Mouse (Mus musculus): ENCODE measurements around the gene Kcna5. TPM values are rescaled to one million over a fixed set of nuclear protein-coding genes. Genes with fewer than 3 reads are reported as not detected.

Kcna5 gene
- total RNA-seq, 1 experiment from 2014 or later: not detected

DNA sequence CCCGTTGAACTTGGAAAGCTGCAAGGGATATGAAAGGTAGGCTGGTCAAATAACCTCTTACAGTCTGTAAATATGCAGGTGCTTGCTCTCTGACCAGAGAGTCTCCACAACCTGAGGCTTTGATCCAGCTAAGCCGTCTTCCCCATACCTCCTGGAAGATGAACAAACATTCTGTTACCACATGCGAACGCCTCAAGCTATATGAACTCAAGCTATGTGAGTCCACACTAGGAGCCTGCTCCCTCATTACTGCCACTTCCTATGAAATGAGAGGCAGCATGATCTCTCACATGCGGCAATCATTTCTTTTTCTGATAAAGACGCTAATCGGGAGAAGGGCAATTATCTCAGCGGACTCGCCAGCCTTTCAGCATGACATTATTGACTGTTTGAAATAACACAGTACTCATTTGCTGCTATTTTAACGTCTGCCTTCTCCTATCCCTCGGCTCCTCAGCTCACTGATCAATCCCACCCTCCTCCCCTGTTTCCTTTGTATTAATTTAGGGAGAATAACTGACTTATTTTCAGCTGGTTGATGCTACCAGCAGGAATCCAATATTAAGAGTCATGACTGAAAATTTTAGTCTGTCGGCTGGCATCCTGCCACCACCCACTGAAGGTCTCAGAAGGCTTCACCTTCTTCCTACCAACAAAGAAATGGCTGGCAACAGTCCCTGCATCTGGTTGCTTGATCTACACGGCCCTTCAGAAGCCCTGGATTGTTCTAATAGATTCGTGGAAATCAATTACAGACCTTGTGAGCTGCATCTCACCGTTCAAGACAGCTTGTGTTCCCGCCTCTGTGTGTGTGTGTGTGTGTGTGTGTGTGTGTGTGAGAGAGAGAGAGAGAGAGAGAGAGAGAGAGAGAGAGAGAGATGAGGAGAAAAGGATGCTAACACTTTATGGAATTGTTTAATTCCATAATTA lies 9.2 kb upstream of the Kcna5 start:
- no peak for ATAC-seq (replicated peaks; ENCODE audit: insufficient number of reproducible peaks, low FRiP score, low TSS enrichment, poor library complexity, severe bottlenecking)

DNA sequence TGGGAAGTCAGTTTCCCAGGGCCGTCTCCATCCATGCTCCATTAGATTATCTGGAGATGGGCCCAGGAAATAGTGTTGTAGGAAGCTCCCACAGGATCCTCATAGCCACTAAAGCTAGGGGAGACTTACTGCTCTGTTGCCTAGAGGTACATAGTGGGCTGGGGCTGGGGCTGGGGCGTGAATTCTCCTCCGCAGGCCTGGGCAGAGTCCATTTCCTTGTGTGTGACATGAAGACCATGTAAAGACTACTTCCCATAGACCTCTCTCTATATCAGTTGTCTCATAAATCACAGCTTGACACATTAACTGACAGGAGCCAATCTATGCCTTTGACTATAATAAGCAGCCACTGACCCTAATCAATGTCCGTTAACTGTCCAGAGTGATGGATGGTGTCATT lies 7.5 kb upstream of the Kcna5 start:
- no peak for ATAC-seq (replicated peaks; ENCODE audit: insufficient number of reproducible peaks, low FRiP score, low TSS enrichment, poor library complexity, severe bottlenecking)

DNA sequence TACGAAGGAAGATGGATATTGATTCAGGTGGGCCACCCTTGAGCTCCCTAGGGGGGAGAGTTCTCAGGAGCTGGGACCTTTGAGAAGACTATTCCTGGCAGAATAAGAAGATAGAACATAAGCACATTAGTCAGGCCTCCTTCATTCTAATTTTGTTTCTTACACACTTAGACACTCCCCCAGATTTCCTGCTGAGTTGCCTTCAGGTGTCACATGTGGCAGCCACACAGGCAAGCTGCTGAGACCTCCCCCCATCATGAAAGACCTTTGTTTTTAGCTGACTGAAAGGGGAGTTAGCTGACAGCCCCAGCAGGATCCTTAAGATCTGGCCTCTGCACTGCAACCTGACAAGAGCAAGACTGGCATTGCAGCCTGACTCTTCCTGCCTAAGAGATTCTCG lies 2.3 kb upstream of the Kcna5 start:
- no peak for ATAC-seq (replicated peaks; ENCODE audit: insufficient number of reproducible peaks, low FRiP score, low TSS enrichment, poor library complexity, severe bottlenecking)

DNA sequence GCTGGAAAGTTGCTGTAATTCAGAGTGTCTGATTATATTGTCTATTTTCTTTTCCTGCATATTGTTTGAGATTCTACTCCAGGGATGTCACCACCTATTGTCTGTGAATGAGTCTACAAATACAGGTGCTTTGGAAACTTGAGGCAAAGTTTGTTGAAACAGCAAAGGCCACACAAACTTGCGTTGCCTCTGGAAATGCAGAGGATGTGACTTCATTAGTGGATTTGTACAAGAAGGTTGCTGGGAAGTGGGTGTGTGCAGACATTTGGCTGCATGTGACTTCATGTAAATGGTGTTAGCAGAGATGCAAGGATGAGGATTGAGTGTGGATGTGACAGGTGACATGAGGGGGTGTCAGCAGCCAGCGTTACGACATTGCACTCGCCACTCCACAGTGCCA lies 1.7 kb upstream of the Kcna5 start:
- ATAC-seq (replicated peaks; ENCODE audit: insufficient number of reproducible peaks, low FRiP score, low TSS enrichment, poor library complexity, severe bottlenecking): no peak

DNA sequence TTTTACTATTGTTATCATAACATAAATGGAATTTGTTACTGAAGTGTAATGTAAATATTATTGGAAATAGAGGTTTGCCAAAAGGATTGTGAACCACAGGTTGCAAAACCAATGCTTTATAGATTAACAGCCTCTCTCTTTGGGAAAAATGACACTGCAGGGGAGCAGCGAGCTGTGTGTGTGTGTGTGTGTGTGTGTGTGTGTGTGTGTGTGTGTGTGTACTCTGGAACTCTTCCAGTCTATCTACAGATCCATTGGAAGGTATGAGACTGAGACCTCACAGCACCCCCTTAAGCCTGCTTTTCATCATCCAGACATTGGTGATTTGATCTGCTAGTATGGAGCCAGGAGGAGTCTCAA lies 679 bp upstream of the Kcna5 start:
- no peak for ATAC-seq (replicated peaks; ENCODE audit: insufficient number of reproducible peaks, low FRiP score, low TSS enrichment, poor library complexity, severe bottlenecking)

DNA sequence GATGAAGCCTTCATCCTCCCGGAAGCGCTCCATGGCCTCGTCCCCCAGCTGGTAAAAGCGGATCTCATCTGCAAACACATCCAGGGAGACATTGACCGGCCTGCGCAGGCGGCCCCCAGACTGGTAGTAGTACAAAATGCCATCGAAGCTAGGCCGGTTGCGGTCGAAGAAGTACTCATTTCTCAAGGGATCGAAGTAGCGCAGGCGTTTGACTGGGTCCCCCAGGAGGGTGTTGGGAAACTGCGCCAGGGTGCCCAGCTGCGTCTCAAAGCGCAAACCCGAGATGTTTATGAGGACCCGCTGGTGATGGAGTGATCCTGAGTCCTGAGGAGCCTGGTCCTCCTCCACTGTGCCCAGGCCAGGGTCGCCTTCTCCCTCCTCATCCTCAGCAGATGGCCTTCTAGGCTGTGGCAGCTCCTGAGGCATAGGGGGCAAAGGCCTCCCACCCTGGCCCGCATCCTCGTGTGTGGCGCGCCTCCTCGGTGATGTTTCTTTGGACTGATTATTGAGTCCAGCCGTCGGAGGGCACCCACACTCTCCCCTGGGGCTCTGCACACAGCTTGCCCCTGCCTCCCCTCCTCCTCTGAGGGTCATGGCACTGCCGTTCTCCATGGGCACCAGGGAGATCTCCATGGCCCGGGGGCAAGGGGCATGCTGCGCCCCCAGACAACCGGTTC lies 543 bp downstream of the Kcna5 start:
- no peak for ATAC-seq (replicated peaks; ENCODE audit: insufficient number of reproducible peaks, low FRiP score, low TSS enrichment, poor library complexity, severe bottlenecking)

DNA sequence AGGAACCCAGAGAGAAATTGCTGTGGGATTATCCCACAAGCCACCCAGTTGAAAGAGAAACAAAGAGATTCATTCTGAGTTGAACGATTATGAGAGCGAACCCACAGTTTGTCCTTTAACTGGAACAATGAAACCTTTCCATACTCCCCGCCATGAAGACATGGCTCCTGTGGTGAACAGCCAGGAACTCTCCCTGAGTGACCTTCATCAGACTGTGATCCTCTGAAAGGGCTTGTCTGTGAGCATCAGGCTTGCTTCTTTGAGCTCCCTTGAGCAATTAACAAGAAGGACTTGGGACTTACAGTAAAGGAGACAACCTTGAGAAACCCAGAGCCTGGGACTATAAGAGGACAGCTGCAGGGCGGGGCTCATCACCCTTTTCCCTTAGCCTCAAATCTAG lies 3.9 kb downstream of the Kcna5 start:
- ATAC-seq (replicated peaks; ENCODE audit: insufficient number of reproducible peaks, low FRiP score, low TSS enrichment, poor library complexity, severe bottlenecking): no peak

DNA sequence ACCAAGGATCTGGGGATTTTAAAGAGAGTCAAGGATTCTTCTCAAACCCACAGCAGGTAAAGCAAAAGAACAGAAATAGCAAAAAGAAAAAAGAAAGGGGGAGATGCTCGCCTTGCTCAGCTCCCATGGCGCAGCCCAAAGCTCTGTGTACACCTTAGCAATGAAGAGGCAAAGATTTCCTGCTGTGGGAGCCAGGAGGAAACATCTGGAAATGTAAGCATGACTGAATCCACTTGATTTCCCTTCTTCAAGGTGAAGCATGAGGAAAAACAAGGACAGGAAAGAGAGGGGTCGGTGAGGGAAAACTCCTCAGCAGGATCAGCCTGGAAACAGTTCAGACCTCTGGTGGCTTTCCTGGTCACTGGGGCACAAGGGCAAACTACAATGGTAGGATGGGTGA lies 5.2 kb downstream of the Kcna5 start:
- no peak for ATAC-seq (replicated peaks; ENCODE audit: insufficient number of reproducible peaks, low FRiP score, low TSS enrichment, poor library complexity, severe bottlenecking)

DNA sequence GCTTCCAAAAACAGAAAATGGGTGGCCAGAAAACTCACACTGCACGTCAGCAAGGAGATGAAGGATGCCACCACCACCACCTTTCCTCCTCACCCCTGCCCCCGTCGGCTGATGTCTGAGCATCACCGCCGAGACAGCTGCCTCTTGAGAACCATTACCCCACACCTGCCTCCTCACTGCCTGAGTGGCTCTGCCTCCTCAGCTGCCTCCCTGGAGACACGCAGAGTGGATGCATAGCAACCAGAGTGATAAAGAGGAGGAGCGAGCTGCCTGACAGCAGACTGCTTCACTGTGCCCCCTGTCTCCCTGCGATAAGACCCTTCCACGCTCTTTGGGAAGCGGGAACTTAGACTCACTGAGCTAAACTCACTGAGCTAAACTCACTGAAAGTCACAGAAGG lies 20.5 kb downstream of the Kcna5 start:
- no peak for ATAC-seq (replicated peaks; ENCODE audit: insufficient number of reproducible peaks, low FRiP score, low TSS enrichment, poor library complexity, severe bottlenecking)

DNA sequence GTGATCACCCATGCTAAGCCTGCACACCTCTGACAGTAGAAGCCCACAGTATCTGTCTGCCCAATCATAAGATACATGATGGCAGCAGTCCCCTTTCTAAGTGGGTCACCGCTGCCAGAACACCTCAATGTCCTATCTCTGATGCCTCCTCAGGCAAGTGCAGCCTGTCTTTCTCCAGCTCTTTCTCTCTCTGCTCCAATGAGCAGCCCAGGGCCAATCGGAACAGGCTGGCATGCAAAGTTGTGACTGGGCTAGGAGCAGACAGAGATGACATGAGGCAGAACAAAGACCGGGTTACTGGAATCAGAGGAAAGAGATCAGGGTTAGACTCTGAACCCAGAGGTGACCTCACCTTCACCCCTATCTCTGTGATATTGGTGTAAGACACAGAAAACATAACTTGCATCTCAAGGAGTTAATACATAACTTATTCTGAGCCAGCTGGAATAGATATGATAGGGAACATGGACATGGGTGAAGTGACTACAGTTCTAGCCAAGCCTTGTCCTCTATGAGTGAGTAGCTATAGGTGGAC lies 21.4 kb downstream of the Kcna5 start:
- no peak for ATAC-seq (replicated peaks; ENCODE audit: insufficient number of reproducible peaks, low FRiP score, low TSS enrichment, poor library complexity, severe bottlenecking)

DNA sequence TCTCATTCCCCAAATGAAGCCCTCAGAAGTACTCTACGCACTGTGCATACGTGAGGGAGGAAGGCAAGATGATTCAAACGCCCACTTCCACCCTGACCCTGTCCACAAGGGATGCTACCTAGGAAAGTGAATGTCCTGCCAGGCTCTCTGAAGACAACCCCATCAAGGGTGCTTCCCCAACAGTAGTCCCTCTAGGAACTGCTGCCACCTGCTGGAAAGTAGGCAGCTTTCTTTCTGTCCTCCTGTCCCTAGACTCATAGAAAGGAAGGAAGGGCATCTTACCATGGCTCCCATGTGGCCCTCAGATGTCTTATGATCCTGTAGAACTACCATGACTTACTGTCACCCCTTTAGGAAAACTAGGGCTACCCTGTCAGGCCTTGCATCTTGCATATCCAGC lies 22.1 kb downstream of the Kcna5 start:
- no peak for ATAC-seq (replicated peaks; ENCODE audit: insufficient number of reproducible peaks, low FRiP score, low TSS enrichment, poor library complexity, severe bottlenecking)

DNA sequence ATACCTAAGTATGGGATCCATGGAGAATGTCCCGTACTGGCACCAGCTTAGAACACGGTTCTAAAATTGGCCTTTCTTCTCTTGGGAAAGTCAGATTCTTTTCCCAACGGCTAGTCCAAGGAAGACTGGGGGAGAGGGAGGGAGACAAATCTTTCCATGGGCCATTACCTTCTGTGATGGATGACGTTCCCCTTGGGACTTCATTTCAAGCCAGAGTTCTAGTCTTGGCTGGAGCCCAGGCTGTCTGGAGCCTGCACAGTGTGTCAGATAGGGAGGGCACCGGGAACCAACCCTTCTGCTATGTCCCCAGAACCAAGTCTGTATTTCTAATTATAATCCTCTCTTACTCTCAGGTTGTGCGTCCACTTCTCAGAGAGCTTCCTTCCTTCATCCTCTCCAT lies 26.5 kb downstream of the Kcna5 start:
- no peak for ATAC-seq (replicated peaks; ENCODE audit: insufficient number of reproducible peaks, low FRiP score, low TSS enrichment, poor library complexity, severe bottlenecking)

DNA sequence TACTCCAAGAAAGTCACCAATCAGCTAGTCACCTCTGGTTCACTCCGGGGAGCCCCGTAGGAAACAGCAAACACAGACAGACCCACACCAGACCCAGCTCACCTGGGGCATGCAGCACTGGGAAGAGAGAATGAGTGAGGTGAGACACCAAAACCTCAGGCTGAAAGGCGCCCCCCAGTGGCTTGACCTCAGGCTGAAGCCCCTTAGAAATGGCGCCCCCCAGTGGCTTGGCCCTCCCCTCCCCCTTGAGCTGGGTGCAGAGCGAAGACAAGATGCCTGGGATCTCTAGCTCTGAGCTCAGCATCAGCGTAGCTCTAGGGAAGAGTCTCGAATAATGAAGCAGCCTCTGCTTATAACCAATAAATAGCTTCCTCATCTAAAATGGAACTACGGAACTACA lies 31.3 kb downstream of the Kcna5 start:
- no peak for ATAC-seq (replicated peaks; ENCODE audit: insufficient number of reproducible peaks, low FRiP score, low TSS enrichment, poor library complexity, severe bottlenecking)

DNA sequence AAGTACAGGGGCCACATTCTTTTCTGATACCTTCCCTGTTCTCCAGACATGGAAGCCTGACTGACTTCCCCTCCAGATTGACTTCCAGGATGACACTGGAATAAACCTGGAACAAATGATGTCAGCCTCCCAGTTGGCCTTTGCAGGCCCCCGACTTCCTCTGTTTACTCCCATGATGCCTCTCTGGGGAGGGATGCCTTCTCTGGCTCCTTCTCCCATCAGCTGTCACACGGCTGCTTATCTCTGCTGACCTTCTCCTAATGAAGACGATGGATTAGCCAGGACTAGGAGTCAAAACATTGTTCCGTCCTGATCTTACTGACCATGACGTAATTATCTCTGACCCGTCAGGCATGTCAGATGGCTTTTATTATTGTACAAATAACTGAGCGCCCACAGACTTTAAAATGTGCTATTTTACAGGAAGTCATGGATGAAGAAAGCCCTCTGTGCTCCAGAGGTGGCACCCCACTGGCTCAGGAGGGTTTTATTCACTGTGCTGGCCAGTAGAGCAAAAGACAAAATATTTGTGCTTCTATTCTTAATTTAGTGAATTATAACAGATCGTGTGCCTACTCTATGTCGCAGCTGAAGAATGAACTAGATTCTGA lies 32.4 kb downstream of the Kcna5 start:
- ATAC-seq (replicated peaks; ENCODE audit: insufficient number of reproducible peaks, low FRiP score, low TSS enrichment, poor library complexity, severe bottlenecking): no peak

DNA sequence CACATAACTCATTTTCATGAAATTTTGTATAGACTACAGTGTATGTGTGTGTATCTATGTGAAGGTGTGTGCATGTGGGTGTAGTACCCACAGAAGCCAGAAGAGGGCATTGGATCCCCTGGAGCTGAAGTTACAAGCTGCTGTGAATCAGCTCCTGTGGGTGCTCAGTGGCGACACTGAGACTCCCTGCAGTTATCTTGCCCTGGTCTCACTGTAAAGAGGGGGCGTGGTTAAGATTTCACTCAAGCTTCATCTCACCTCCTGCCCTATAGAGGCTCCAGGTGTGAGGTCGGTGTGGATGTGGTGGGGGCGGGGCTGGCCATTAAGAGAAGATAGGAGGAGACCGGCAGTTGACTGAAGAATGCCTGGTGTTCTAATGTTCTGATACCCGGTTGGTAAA lies 34.2 kb downstream of the Kcna5 start:
- ATAC-seq (replicated peaks; ENCODE audit: insufficient number of reproducible peaks, low FRiP score, low TSS enrichment, poor library complexity, severe bottlenecking): no peak

DNA sequence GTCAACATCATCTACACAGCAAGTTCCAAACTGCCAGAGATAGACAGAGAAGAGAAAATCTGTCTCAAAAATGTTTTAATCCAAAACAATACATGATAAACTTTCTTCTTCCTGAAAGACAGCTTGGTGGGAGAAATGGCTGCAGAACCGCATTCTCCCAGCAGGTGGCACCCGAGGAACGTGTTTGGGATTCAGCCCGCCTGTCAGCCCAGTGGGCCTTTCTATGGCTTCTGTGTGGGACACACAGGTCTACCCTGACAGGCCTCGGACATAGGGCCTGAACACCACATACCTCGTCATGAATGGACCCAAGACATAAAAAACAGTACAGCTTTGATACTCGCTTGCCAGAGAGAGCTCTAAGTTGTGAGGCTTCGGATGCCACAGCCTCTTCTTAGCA lies 35.1 kb downstream of the Kcna5 start:
- no peak for ATAC-seq (replicated peaks; ENCODE audit: insufficient number of reproducible peaks, low FRiP score, low TSS enrichment, poor library complexity, severe bottlenecking)

DNA sequence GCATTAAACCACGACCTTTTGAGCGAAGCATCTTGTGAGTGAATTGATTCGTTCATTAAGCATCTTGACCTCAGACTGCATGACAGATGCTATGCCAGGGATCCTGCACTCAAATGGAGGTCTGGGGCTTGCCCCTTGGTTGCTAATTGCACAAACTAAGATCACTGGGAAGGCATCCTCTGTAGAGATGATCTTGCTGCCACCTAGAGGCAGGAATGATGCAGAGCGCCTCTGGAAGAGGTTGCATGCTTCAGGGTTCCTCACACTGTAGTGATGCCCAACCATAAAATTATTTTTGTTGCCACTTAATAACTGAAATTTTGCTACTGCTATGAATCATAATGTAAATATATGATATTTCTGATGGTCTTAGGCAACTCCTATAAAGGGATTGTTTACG lies 37.3 kb downstream of the Kcna5 start:
- no peak for ATAC-seq (replicated peaks; ENCODE audit: insufficient number of reproducible peaks, low FRiP score, low TSS enrichment, poor library complexity, severe bottlenecking)

DNA sequence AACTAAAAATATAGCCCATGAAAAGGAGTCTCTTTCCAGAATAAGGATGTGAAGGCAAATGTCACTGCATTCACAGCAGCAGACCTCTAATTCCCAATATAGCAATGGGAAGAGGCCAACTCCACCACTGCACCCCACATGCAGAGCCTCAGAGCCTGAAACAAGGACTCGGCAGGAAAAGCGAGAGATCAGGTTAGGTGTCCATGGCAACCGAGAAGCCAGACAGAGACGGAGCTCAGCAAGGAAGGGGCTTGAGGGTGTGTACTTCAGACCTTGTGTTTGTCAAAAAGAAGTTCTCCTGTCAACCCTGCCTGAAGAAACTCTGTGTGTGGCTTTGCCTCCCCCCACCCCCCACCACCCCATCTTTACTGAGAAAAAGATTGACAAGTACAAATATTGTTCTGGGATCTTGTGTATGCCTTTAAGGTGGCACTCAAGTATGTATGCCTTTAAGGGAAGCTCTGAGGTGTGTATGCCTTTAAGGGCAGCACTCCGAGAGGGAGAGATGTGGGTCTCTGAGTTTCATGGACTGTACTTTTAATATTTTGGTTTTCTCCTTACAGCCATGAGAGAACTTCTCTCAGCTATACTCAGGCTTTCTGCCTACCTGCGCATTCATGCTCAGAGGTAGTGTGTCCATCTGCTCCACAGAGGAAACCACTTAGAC lies 37.9 kb downstream of the Kcna5 start:
- no peak for ATAC-seq (replicated peaks; ENCODE audit: insufficient number of reproducible peaks, low FRiP score, low TSS enrichment, poor library complexity, severe bottlenecking)

DNA sequence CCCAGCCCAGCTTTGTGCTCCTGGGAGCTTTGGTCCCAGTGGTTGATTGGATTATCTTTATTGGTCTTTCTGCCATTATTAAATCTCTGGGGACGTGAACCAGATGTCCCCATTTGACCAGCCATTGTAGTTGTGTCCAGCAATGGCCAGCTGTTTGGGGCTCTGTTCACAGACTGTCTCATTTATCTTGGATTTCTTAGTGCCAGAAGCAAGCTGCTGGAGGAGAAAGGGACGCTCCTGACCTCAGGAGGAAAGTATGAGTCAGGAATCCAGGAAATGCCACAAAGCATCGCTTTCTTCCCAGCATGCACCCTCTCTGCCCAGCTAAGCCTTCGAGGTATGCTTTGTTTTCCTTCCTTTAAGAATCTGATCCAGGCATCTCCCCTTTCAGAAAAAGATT lies 48.1 kb downstream of the Kcna5 start:
- ATAC-seq (replicated peaks; ENCODE audit: insufficient number of reproducible peaks, low FRiP score, low TSS enrichment, poor library complexity, severe bottlenecking): no peak
